Mouse (Mus musculus) MEL (cell line): ENCODE results near the gene Baiap2. TPM values are rescaled to one million over a fixed set of nuclear protein-coding genes. Genes with fewer than 3 reads are reported as not detected.

Source experiments
- DNase-seq: peaks from one replicate; pipeline ENCODE4 v3.0.0; 2011; ENCODE audit warnings: low read depth, low spot score
- H3K27ac ChIP-seq: 2 replicates; pipeline ENCODE4 v1.5.1; 2012; ENCODE audit warnings: low read depth, mild to moderate bottlenecking, control low read depth, low read length, moderate library complexity; ENCODE audit not compliant: control insufficient read depth
- H3K27me3 ChIP-seq, 2 experiments: fragments of 150-350 bp in 1 of 2; sonication (generic) in 1 of 2; 2 replicates each; pipeline ENCODE4 v1.6.1; 2012; ENCODE audit warnings: low read length in 2 of 2, mild to moderate bottlenecking in 2 of 2, improper control_type of control experiment in 1 of 2, moderate library complexity in 1 of 2; ENCODE audit not compliant: insufficient read depth in 2 of 2, control insufficient read depth in 1 of 2
- H3K36me3 ChIP-seq, 2 experiments: 2 replicates each; pipeline ENCODE4 v1.6.1; 2012 to 2014; ENCODE audit warnings: low read length in 2 of 2, improper control_type of control experiment in 1 of 2, inconsistent platforms in 1 of 2, mild to moderate bottlenecking in 1 of 2; ENCODE audit not compliant: insufficient read depth in 2 of 2, control insufficient read depth in 1 of 2
- H3K4me1 ChIP-seq, 2 experiments: fragments of 150-350 bp in 1 of 2; sonication (generic) in 1 of 2; 2 replicates each; pipeline ENCODE4 v1.6.1; 2012; ENCODE audit warnings: low read length in 2 of 2, improper control_type of control experiment in 1 of 2, mild to moderate bottlenecking in 1 of 2; ENCODE audit not compliant: insufficient read depth in 2 of 2, control insufficient read depth in 1 of 2
- H3K4me3 ChIP-seq, 2 experiments: fragments of 150-350 bp in 1 of 2; sonication (generic) in 1 of 2; 2 replicates each; pipeline ENCODE4 v1.5.1; 2012; ENCODE audit warnings: low read depth in 2 of 2, low read length in 2 of 2, mild to moderate bottlenecking in 2 of 2, moderate library complexity in 2 of 2, control low read depth in 1 of 2, improper control_type of control experiment in 1 of 2; ENCODE audit not compliant: control insufficient read depth in 1 of 2, insufficient read depth in 1 of 2
- H3K79me2 ChIP-seq: 2 replicates; pipeline ENCODE4 v1.6.1; 2012; ENCODE audit warnings: mild to moderate bottlenecking, low read length, moderate library complexity; ENCODE audit not compliant: control insufficient read depth, poor library complexity, insufficient read depth
- H3K9ac ChIP-seq: 2 replicates; pipeline ENCODE4 v1.6.1; 2012; ENCODE audit warnings: low read depth, mild to moderate bottlenecking, control low read depth, low read length, moderate library complexity; ENCODE audit not compliant: control insufficient read depth, poor library complexity, severe bottlenecking
- H3K9me3 ChIP-seq: fragments of 150-350 bp; sonication (generic); replicated peaks from 2 replicates; pipeline ENCODE4 v1.6.1; 2012; ENCODE audit warnings: mild to moderate bottlenecking, low read length, improper control_type of control experiment, moderate library complexity; ENCODE audit not compliant: insufficient read depth
- CHD2 ChIP-seq: IDR thresholded peaks from 2 replicates; pipeline ENCODE4 v1.6.1; 2011; ENCODE audit warnings: low read length, improper control_type of control experiment
- CTCF ChIP-seq, 3 experiments: IDR thresholded peaks in 2 of 3; conservative IDR thresholded peaks in 1 of 3; 2 replicates each; pipeline ENCODE4 v1.5.1; 2011 to 2012; ENCODE audit warnings: low read length in 3 of 3, low read depth in 2 of 3, mild to moderate bottlenecking in 2 of 3, improper control_type of control experiment in 1 of 3, inconsistent platforms in 1 of 3, mixed read lengths in 1 of 3, moderate library complexity in 1 of 3; ENCODE audit not compliant: control insufficient read depth in 1 of 3, insufficient read depth in 1 of 3, poor library complexity in 1 of 3, severe bottlenecking in 1 of 3
- E2F4 ChIP-seq: IDR thresholded peaks from 2 replicates; pipeline ENCODE4 v1.6.1; 2011; ENCODE audit warnings: low read depth, low read length, improper control_type of control experiment, borderline replicate concordance
- ELF1 ChIP-seq: IDR thresholded peaks from 2 replicates; pipeline ENCODE4 v1.6.1; 2014; ENCODE audit warnings: low read depth, mild to moderate bottlenecking, inconsistent platforms, low read length, improper control_type of control experiment, moderate library complexity
- JUND ChIP-seq: IDR thresholded peaks from 2 replicates; pipeline ENCODE4 v1.6.1; 2011; ENCODE audit warnings: low read depth, mild to moderate bottlenecking, improper control_type of control experiment, low read length
- KAT2A ChIP-seq: conservative IDR thresholded peaks from 2 replicates; pipeline ENCODE4 v1.6.1; 2012; ENCODE audit warnings: low read depth, low read length, improper control_type of control experiment, inconsistent platforms
- MAZ ChIP-seq: IDR thresholded peaks from 2 replicates; pipeline ENCODE4 v1.6.1; 2012; ENCODE audit warnings: low read depth, mild to moderate bottlenecking, inconsistent platforms, low read length, improper control_type of control experiment
- MXI1 ChIP-seq: IDR thresholded peaks from 2 replicates; pipeline ENCODE4 v1.6.1; 2011; ENCODE audit warnings: mild to moderate bottlenecking, low read depth, low read length, improper control_type of control experiment
- NELFE ChIP-seq: IDR thresholded peaks from 2 replicates; pipeline ENCODE4 v1.6.1; 2011; ENCODE audit warnings: low read depth, low read length, improper control_type of control experiment
- POLR2AphosphoS2 ChIP-seq: IDR thresholded peaks from 2 replicates; pipeline ENCODE4 v1.6.1; 2011; ENCODE audit warnings: low read length, improper control_type of control experiment
- RAD21 ChIP-seq: IDR thresholded peaks from 2 replicates; pipeline ENCODE4 v1.6.1; 2011; ENCODE audit warnings: mild to moderate bottlenecking, low read depth, low read length, improper control_type of control experiment
- SMC3 ChIP-seq: IDR thresholded peaks from 2 replicates; pipeline ENCODE4 v1.6.1; 2011; ENCODE audit warnings: low read depth, low read length, improper control_type of control experiment
- TBP ChIP-seq: IDR thresholded peaks from 2 replicates; pipeline ENCODE4 v1.8.0; 2011; ENCODE audit warnings: low read depth, low read length, improper control_type of control experiment
- UBTF ChIP-seq: IDR thresholded peaks from 2 replicates; pipeline ENCODE4 v1.6.1; 2012; ENCODE audit warnings: low read depth, mild to moderate bottlenecking, inconsistent platforms, low read length, improper control_type of control experiment, moderate library complexity, borderline replicate concordance; ENCODE audit not compliant: insufficient read depth
- ZC3H11A ChIP-seq: IDR thresholded peaks from 2 replicates; pipeline ENCODE4 v1.6.1; 2012; ENCODE audit warnings: low read depth, mild to moderate bottlenecking, inconsistent platforms, low read length, improper control_type of control experiment
- ZMIZ1 ChIP-seq: IDR thresholded peaks from 2 replicates; pipeline ENCODE4 v1.6.1; 2012; ENCODE audit warnings: low read depth, mild to moderate bottlenecking, inconsistent platforms, low read length, improper control_type of control experiment, moderate library complexity
- polyA plus RNA-seq, 2 experiments: library from polyadenylated mRNA; stranded (reverse) in 1 of 2; unstranded in 1 of 2; fragments of >175 nt in 1 of 2; fragments of >200 nt in 1 of 2; gene quantifications; 2 replicates each; pipeline versions ENCODE4 v1.2.1 to v1.2.4; 2012; ENCODE audit warnings: low replicate concordance in 2 of 2, low read depth in 1 of 2; ENCODE audit not compliant: insufficient read length in 2 of 2, insufficient read depth in 1 of 2, missing spikeins in 1 of 2
- total RNA-seq: library from RNA; depleted of rRNA; stranded (reverse); fragments of 300-350 nt; gene quantifications from 2 replicates; pipeline ENCODE4 v1.2.3, GENCODE M21; 2012

Gene Baiap2
- total and polyA plus RNA-seq, 3 experiments: 27.5 to 31.3 TPM; not detected in 1

- no peak overlapping the region for H3K27ac ChIP-seq
- H3K79me2 ChIP-seq: no peaks in the 10 kb centered on the region
- no peaks in the 10 kb centered on the region for H3K36me3 ChIP-seq
- H3K4me3 ChIP-seq: no peak overlapping the region
- H3K4me1 ChIP-seq: no peaks in the 10 kb centered on the region
- no peak for TF ChIP-seq MAZ
- no peak for TF ChIP-seq POLR2AphosphoS2
- no peak for TF ChIP-seq CTCF (IDR thresholded peaks at IDR 0.05 in 2 of 3, conservative IDR thresholded peaks at IDR 0.05 in 1 of 3; ENCODE audit: control insufficient read depth in 1 of 3, insufficient read depth in 1 of 3, low read depth in 2 of 3, low read length in 3 of 3, poor library complexity in 1 of 3, severe bottlenecking in 1 of 3)
- TF ChIP-seq TBP: no peak
- no peak for TF ChIP-seq E2F4
- no peak for TF ChIP-seq RAD21
- no peak for TF ChIP-seq UBTF
- no peak for TF ChIP-seq ZC3H11A
- DNase-seq: no peak
- no peak overlapping the region for H3K9ac ChIP-seq
- no peaks in the 10 kb centered on the region for H3K9me3 ChIP-seq
- H3K27me3 ChIP-seq: no peaks in the 10 kb centered on the region
Measured at GRCm38 (mm10) chr11:119997351-119997750, 54.8 kb downstream of the Baiap2 start.

- TF ChIP-seq JUND (no peak), SMC3 (no peak), NELFE (no peak), ELF1 (no peak), MXI1 (no peak), UBTF (no peak), ZMIZ1 (no peak)
- H3K9me3 ChIP-seq: no peaks in the 10 kb centered on the region
- no peaks in the 10 kb centered on the region for H3K4me1 ChIP-seq
- no peak overlapping the region for H3K4me3 ChIP-seq
- H3K27ac ChIP-seq: no peak overlapping the region
- H3K79me2 ChIP-seq: no peaks in the 10 kb centered on the region
- no peaks in the 10 kb centered on the region for H3K27me3 ChIP-seq
- no peaks in the 10 kb centered on the region for H3K36me3 ChIP-seq
- DNase-seq: no peak
- H3K9ac ChIP-seq: no peak overlapping the region
Measured at GRCm38 (mm10) chr11:120002041-120002440, 59.5 kb downstream of the Baiap2 start.

GRCm38 (mm10) chr11:120002634-120003220 lies 60.2 kb downstream of the Baiap2 start:
- Histone ChIP-seq H3K9ac (no peak overlapping the region), H3K9me3 (no peaks in the 10 kb centered on the region), H3K79me2 (no peaks in the 10 kb centered on the region), H3K4me1 (no peaks in the 10 kb centered on the region), H3K27me3 (no peaks in the 10 kb centered on the region), H3K36me3 (no peaks in the 10 kb centered on the region), H3K27ac (no peak overlapping the region), H3K4me3 (no peak overlapping the region)
- DNase-seq: no peak
- no peak for TF ChIP-seq KAT2A
- TF ChIP-seq CHD2: no peak
- no peak for TF ChIP-seq ELF1
